Mouse (Mus musculus): ENCODE measurements at regions not wholly inside any gene's neighbourhood (a gene's known extent, or its start where the extent isn't known, plus 50 kb on each side); places are given as distances from the start of the nearest gene placed in this dataset.
"Not testable (repeated sequence)": the region's sequence is repeated elsewhere in the genome, so short reads cannot be mapped to it uniquely, and the experiment has no call there.

DNA sequence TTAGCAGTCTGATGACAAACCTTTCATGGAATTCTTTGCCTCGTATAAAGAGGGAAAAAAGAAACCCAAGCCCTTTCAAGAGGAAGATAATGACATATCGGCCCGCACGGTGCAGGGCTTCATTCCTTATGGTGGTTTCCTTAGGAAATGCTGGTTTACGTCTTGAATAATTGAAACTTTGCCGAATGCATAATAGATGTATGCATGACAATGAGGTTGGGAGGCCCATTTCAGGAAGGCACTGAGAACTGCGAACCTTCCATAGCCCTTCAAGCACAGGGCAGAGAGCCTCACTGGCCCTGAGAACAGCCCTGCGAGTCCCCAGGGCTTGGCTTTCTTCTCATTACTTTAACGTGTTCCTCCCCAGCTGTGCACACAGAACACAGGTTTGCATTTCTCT is 255.7 kb downstream of the Med10 start:
- Histone ChIP-seq H3K27ac (ENCODE audit: insufficient read depth, low read depth, low read length) (no peak overlapping the region), H3K4me1 (ENCODE audit: control insufficient read depth, insufficient read depth, low read length) (no peaks in the 10 kb centered on the region), H3K4me3 (ENCODE audit: insufficient read depth, low read length) (no peak overlapping the region)
- TF ChIP-seq CTCF (IDR thresholded peaks at IDR 0.05; ENCODE audit: low read depth, low read length) (no peak), POLR2A (IDR thresholded peaks at IDR 0.05; ENCODE audit: borderline replicate concordance, low read depth, low read length) (no peak)

DNA sequence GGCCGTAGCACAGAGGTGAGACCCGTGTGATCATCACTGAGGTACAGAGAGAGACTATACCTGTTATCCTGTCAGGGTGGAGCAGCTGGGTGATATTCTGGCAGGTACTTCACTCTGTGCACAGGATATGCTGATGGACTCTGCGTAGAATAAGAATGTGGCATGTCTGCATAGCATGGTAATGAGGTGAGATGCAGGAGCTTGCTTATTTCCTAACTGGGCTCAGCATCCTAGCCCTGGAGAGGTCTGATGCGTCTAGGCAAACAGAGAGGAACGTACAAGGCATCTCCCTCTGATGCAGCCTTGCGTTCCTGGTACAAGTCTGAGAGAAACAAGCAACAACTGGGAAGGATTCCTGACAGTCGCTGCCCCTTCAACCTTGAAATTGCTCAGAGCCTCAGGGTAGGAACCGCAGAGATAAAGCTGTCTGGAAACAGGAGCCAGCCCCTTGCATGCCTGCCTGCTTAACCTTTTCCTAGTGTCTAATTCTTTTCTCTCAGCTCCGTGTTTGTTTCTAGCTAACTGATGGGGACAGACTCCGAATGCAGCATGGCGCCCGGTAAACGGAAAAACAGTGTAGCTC is 259.3 kb downstream of the Med10 start:
- Histone ChIP-seq H3K4me1 (ENCODE audit: control insufficient read depth, insufficient read depth, low read length) (no peaks in the 10 kb centered on the region), H3K27ac (ENCODE audit: insufficient read depth, low read depth, low read length) (no peak overlapping the region), H3K4me3 (ENCODE audit: insufficient read depth, low read length) (no peak overlapping the region)
- TF ChIP-seq CTCF (IDR thresholded peaks at IDR 0.05; ENCODE audit: low read depth, low read length) (no peak), POLR2A (IDR thresholded peaks at IDR 0.05; ENCODE audit: borderline replicate concordance, low read depth, low read length) (no peak)

DNA sequence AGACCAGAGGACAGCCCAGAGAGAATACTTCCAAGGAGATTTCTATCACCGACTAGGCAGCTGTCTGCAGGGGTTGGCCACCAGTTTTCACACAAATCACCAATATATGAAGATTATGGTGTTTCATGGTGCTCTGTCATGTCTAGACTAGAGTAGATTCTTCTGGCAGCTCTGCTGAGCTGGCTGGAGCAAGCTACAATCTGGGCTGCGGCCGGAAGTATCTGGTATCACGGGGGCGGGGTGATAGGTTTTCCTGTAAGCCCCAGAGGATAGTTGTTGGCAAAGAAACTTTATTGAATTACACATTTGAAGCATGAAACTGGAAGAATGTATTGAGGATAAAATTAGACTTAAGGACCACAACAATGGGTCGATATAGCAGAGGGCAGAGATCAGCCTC is 271.5 kb downstream of the Med10 start:
- TF ChIP-seq POLR2A (IDR thresholded peaks at IDR 0.05; ENCODE audit: borderline replicate concordance, low read depth, low read length) (no peak), CTCF (IDR thresholded peaks at IDR 0.05; ENCODE audit: low read depth, low read length) (no peak)
- Histone ChIP-seq H3K27ac (ENCODE audit: insufficient read depth, low read depth, low read length) (no peak overlapping the region), H3K4me3 (ENCODE audit: insufficient read depth, low read length) (no peak overlapping the region), H3K4me1 (ENCODE audit: control insufficient read depth, insufficient read depth, low read length) (no peaks in the 10 kb centered on the region)

DNA sequence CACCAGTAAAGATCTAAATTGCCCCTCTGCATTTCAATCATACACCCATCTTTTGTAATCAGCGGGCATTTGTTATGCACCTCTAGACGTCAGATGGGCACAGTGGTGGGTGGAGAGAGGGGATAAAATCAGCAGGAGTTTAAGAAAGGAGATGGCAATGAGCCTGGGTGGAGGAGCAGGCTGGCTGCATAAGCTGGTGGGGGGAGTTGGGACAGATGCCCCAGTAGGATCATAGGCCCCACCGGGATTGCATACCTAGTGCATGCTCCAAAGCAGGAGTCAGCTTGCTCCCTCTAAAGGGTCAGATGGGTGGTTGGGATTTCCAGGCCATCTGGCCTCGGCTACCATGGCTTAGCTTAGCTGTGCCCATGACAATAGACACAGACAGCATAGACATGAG is 273.2 kb downstream of the Med10 start:
- H3K4me3 ChIP-seq (ENCODE audit: insufficient read depth, low read length) = no peak overlapping the region
- no peaks in the 10 kb centered on the region for H3K4me1 ChIP-seq (ENCODE audit: control insufficient read depth, insufficient read depth, low read length)
- H3K27ac ChIP-seq (ENCODE audit: insufficient read depth, low read depth, low read length) = no peak overlapping the region
- TF ChIP-seq POLR2A (IDR thresholded peaks at IDR 0.05; ENCODE audit: borderline replicate concordance, low read depth, low read length) = no peak
- TF ChIP-seq CTCF (IDR thresholded peaks at IDR 0.05; ENCODE audit: low read depth, low read length) = no peak

DNA sequence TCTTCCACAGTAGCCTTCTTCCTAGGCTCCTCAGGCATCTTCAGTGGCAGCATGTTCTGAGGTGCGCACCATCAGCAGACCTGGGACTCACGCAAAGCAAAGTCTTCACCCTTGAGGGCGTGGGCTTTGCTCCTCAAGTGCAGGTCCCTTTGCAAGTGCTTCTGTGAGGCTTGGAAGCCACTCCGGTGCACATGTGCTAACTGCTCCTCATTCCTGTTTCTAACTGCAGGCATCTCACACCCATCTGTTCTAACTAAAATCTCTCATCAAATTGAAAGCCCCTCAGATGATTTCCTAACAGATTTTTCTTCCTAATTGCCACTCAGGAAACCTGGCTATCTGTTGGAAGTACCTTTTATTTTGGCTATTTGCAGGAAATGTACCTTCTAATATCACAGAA is 278.9 kb downstream of the Med10 start:
- TF ChIP-seq POLR2A (IDR thresholded peaks at IDR 0.05; ENCODE audit: borderline replicate concordance, low read depth, low read length) (no peak), CTCF (IDR thresholded peaks at IDR 0.05; ENCODE audit: low read depth, low read length) (no peak)
- Histone ChIP-seq H3K4me1 (ENCODE audit: control insufficient read depth, insufficient read depth, low read length) (no peaks in the 10 kb centered on the region), H3K27ac (ENCODE audit: insufficient read depth, low read depth, low read length) (no peak overlapping the region), H3K4me3 (ENCODE audit: insufficient read depth, low read length) (no peak overlapping the region)

DNA sequence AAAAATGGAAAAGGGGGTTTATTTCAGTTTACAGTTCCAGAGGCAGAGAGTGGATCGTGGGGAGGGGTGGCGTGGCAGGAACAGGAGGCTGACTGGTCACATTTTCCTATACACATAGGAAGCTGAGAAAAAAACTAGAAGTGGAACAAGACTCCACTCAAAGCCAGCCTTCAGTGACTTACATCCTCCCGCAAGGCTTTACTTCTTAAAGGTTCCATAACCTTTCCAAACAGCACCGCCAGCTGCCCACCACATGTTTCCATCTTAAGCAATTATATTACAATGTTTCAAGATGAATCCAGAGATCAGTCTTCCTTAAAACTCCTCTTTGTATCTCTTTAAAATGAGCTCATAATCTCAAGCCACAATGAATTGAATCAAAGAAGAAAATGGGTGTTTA is 290.7 kb downstream of the Med10 start:
- TF ChIP-seq POLR2A (IDR thresholded peaks at IDR 0.05; ENCODE audit: borderline replicate concordance, low read depth, low read length) = no peak
- no peak for TF ChIP-seq CTCF (IDR thresholded peaks at IDR 0.05; ENCODE audit: low read depth, low read length)
- H3K27ac ChIP-seq (ENCODE audit: insufficient read depth, low read depth, low read length) = no peak overlapping the region
- H3K4me1 ChIP-seq (ENCODE audit: control insufficient read depth, insufficient read depth, low read length) = no peaks in the 10 kb centered on the region
- no peak overlapping the region for H3K4me3 ChIP-seq (ENCODE audit: insufficient read depth, low read length)

DNA sequence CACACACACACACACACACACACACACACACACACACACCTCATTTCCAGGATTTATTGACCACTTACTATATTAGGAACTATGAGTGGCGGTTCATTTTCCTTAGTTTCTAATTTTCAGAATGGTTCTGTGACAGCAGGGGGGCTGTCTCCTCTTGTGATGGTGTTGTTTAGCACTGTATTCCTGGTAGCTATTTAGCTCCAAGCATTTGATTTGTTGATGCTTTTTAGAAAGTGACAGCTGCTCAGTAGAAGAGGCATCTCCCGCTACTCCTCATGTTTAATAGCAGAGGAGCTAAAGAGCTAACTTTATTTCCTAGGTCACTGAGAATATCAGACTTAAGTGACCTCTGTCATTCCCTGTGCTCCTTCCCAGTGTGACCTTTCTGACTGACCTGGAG is 291.8 kb downstream of the Med10 start:
- Histone ChIP-seq H3K4me3 (ENCODE audit: insufficient read depth, low read length) (no peak overlapping the region), H3K4me1 (ENCODE audit: control insufficient read depth, insufficient read depth, low read length) (no peaks in the 10 kb centered on the region), H3K27ac (ENCODE audit: insufficient read depth, low read depth, low read length) (no peak overlapping the region)
- TF ChIP-seq CTCF (IDR thresholded peaks at IDR 0.05; ENCODE audit: low read depth, low read length) (no peak), POLR2A (IDR thresholded peaks at IDR 0.05; ENCODE audit: borderline replicate concordance, low read depth, low read length) (no peak)

DNA sequence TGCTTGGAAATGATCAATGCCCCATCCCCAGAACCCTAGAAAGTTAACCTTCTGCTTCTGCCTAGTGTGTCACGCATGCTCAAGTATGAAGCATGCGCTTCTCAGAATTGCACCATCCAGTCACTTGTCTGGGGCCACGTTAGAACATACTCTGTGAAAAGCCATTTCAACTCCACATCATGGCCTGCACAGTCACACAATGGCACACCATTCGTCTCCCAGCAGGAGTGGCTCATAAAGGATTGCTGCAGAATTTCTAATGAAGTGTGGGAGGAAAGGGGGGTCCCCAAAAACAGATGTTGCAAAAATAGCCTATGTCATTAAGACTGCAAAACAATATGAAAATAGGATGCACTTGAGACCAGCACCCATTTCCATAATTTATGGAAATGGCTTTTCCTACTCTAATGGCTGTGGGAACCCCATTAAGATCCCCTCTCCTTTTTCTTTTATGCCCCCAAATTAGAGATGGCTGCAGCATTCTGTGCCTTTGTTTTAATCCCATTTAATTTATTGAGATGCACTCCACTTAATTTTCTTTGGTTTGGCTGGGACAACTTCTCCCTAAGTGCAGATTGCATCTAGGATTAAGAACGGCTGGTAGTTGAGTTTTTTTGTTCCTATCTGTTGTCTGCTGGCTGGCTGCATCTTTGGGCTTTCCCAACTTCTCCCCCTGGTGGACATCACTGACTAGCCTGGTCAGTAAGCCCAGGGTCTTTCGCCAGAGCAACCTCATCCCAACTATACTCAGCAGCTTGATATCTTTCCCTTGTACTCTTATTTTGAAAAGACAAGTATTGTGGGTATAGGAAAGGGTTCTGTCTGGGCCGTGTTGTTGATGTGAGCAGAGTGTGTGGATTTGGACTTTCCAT is 294.5 kb downstream of the Med10 start:
- Histone ChIP-seq H3K4me3 (ENCODE audit: insufficient read depth, low read length) (no peak overlapping the region), H3K27ac (ENCODE audit: insufficient read depth, low read depth, low read length) (no peak overlapping the region), H3K4me1 (ENCODE audit: control insufficient read depth, insufficient read depth, low read length) (no peaks in the 10 kb centered on the region)
- TF ChIP-seq POLR2A (IDR thresholded peaks at IDR 0.05; ENCODE audit: borderline replicate concordance, low read depth, low read length) = no peak
- TF ChIP-seq CTCF (IDR thresholded peaks at IDR 0.05; ENCODE audit: low read depth, low read length) = no peak

DNA sequence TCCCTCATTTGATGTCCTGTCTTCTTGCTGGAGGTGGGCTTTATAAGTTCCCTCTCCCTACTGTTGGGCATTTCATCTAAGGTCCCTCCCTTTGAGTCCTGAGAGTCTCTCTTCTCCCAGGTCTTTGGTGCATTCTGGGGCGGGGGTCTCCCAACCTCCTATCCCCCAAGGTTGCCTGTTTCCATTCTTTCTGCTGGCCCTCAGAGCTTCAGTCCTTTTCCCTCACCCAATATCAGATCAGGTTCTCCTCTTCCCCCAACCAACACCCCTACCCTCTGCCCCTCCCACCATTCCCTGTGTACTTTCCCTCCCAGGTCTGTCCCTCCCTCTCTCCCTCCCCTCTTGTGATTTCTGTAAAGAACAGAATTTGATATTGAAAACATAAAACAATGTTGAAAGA is 297.9 kb downstream of the Med10 start:
- H3K4me3 ChIP-seq (ENCODE audit: insufficient read depth, low read length); H3K4me1 ChIP-seq (ENCODE audit: control insufficient read depth, insufficient read depth, low read length); H3K27ac ChIP-seq (ENCODE audit: insufficient read depth, low read depth, low read length): not testable (repeated sequence)

DNA sequence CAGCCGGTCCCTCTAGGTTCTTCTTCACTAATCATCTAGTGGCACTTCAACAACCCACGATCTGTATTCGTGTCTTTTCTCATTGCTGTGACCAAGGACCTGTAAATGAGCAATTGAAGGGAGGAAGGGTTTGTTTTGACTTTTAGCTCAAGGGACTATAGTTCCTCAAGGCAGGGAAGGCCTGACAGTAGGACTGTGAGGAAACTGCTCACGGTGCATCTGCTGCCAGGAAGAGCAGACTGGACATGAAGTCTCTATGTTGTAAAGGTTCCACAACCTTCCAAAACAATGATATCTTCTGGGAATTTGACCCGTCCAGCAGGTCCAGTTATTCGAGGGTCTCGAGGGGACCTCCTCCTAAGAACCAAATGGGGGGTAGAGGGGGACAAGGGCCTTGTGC is 300.8 kb downstream of the Med10 start:
- Histone ChIP-seq H3K4me1 (ENCODE audit: control insufficient read depth, insufficient read depth, low read length) (no peaks in the 10 kb centered on the region), H3K27ac (ENCODE audit: insufficient read depth, low read depth, low read length) (no peak overlapping the region), H3K4me3 (ENCODE audit: insufficient read depth, low read length) (no peak overlapping the region)
- TF ChIP-seq POLR2A (IDR thresholded peaks at IDR 0.05; ENCODE audit: borderline replicate concordance, low read depth, low read length) (no peak), CTCF (IDR thresholded peaks at IDR 0.05; ENCODE audit: low read depth, low read length) (no peak)

DNA sequence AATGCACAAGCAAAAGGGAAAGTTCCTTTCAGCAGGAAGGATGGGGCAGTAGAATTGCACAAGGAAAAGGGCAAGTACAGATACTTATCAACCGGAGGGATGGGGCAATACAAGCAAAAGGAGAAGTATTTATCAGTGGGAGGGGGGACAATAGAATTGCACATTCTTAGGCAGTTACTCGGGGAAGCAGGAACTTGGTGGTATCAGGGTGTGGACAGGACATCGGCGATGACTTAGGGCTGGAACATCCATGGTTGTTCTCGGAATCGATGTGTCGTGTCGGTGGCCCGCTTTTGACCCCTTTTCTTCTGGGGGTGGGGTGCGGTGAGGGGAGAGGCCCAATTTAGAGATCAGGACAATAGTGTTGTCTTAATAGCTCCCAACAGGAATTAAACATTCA is 301.3 kb downstream of the Med10 start:
- not testable (repeated sequence) for H3K4me3 ChIP-seq (ENCODE audit: insufficient read depth, low read length); H3K4me1 ChIP-seq (ENCODE audit: control insufficient read depth, insufficient read depth, low read length); H3K27ac ChIP-seq (ENCODE audit: insufficient read depth, low read depth, low read length)
